Mouse (Mus musculus) cerebellum, adult 2 months (tissue): ENCODE measurements around the gene Il9r.

Experiments used
- CTCF ChIP-seq: fragments of 200-500 bp; IDR thresholded peaks from 2 replicates; pipeline ENCODE4 v1.5.1; 2011; ENCODE audit warnings: low read depth, mild to moderate bottlenecking, control low read depth, low read length, moderate library complexity, borderline replicate concordance; ENCODE audit not compliant: insufficient read depth
- POLR2A ChIP-seq: fragments of 200-500 bp; IDR thresholded peaks from 2 replicates; pipeline ENCODE4 v1.6.1; 2011; ENCODE audit warnings: low read length, control low read depth, borderline replicate concordance; ENCODE audit not compliant: insufficient read depth

DNA sequence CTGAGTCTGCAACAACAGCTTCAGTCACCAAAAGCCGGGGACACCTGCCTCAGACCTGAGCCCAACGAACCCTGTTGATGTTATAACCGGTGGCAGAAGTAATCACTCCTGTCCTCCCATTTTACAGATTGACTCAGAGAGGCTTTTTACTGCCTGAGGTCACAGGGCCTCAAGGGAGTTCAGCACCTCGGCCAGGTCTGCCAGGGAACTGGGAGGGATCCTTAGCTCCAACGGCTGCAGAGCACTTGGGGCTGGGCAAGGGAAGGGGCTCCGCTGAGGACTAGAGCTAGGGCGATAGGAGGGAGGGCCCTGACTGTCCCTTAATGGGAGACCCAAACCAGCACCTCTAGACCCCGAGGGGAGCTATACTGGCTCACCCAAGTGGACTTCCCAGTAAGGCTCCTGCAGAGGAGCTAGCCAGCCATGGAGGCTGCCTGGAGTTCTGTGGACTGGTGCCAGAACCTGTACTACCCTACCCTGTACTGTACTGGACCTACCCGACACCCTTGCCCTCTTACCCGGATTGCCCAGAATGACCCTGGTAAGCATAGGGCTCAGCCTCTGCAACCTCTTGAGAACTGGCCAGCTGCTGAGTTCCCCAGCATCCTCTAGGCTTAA, 20.6 kb upstream of the Il9r start:
- no peak for TF ChIP-seq CTCF
- TF ChIP-seq POLR2A: no peak
